Comparison of ENCODE assay signal across 10 mouse cellular contexts in genomic region chr14:21659155-21659554, GRCm38 (mm10). TPM values are rescaled to one million over a fixed set of nuclear protein-coding genes. Genes with fewer than 3 reads are reported as not detected.
DNase-seq lines count a peak whose midpoint lies in the region; ATAC-seq lines count a peak whose summit lies in the region.
"Had no signal": no experiment of that assay in that cellular context is flagged by ENCODE, and none has a peak within 500 bp of the region (broad histone marks: within the 10 kb centered on the region; RNA-seq: fewer than 3 reads in every experiment).

No protein-coding gene starts in this region.

- 0 out of 2 replicates have a peak, but pooled peaks have one; percentile 65 for ATAC-seq in heart, embryonic 11.5 days (replicated peaks; ENCODE audit: insufficient number of reproducible peaks, low FRiP score, low TSS enrichment)

- peaks cover 42% of the 10 kb centered on the region for H3K36me3 ChIP-seq in embryonic facial prominence, embryonic 10.5 days (replicated peaks)
- peaks cover 8% of the 10 kb centered on the region; the same call in 1 of the 2 replicates for H3K36me3 ChIP-seq in heart, embryonic 11.5 days (ENCODE audit: control insufficient read depth, insufficient read depth, low read length)
- H3K36me3 ChIP-seq: liver, embryonic 13.5 days had no signal

- no peak overlapping the region for H3K9ac ChIP-seq in heart, embryonic 11.5 days (ENCODE audit: low read depth, low read length)
- H3K9ac ChIP-seq: liver, embryonic 13.5 days had no signal

- 0 out of 2 replicates have a peak overlapping the region, but pooled peaks have one; percentile 27 for H3K27ac ChIP-seq in embryonic facial prominence, embryonic 10.5 days (replicated peaks)
- H3K27ac ChIP-seq in heart, embryonic 11.5 days (ENCODE audit: low read depth, low read length) = peak overlapping the region; percentile 47; the same call in 1 of the 2 replicates
- H3K27ac ChIP-seq: liver, embryonic 13.5 days had no signal

- DNase-seq in gastrocnemius, adult 18-20 months (ENCODE audit: low spot score) = peak; percentile 60
- no peak for DNase-seq in gastrocnemius, postnatal 14 days
- no peak for DNase-seq in embryonic facial prominence, embryonic 10.5 days (ENCODE audit: low spot score)
- DNase-seq in lung, postnatal 36 days = peak; percentile 11
- no peak for DNase-seq in embryo, embryonic 9.5 days (ENCODE audit: extremely low spot score)
- DNase-seq in B cell, adult 2 months = no peak
- DNase-seq in left cerebral cortex, postnatal 4 days = no peak

- no peak overlapping the region for H3K4me3 ChIP-seq in embryonic facial prominence, embryonic 10.5 days
- no peak overlapping the region for H3K4me3 ChIP-seq in heart, embryonic 11.5 days (ENCODE audit: low read depth, low read length)
- H3K4me3 ChIP-seq: liver, embryonic 13.5 days had no signal

- H3K4me1 ChIP-seq in embryonic facial prominence, embryonic 10.5 days = peaks cover 40% of the 10 kb centered on the region
- peaks cover 9% of the 10 kb centered on the region for H3K4me1 ChIP-seq in heart, embryonic 11.5 days (ENCODE audit: control insufficient read depth, insufficient read depth, low read length)

- 85% methylated on average over 13 of the region's 13 CpGs for WGBS in embryonic facial prominence, embryonic 10.5 days
- 47% methylated on average over 13 of the region's 13 CpGs for WGBS in heart, embryonic 11.5 days (ENCODE audit: insufficient replicate concordance)

- peak overlapping the region; percentile 48 for H3K4me2 ChIP-seq in heart, embryonic 11.5 days
- H3K4me2 ChIP-seq: liver, embryonic 13.5 days had no signal

- no peaks in the 10 kb centered on the region for H3K27me3 ChIP-seq in embryonic facial prominence, embryonic 10.5 days (replicated peaks; ENCODE audit: low read depth, poor library complexity, severe bottlenecking)
- H3K27me3 ChIP-seq in heart, embryonic 11.5 days (ENCODE audit: control insufficient read depth, insufficient read depth, low read length) = no peaks in the 10 kb centered on the region
- H3K27me3 ChIP-seq: liver, embryonic 13.5 days had no signal

- no peaks in the 10 kb centered on the region for H3K9me3 ChIP-seq in embryonic facial prominence, embryonic 10.5 days
- no peaks in the 10 kb centered on the region for H3K9me3 ChIP-seq in heart, embryonic 11.5 days (replicated peaks; ENCODE audit: control insufficient read depth, low read length)
- H3K9me3 ChIP-seq: liver, embryonic 13.5 days had no signal

- intact Hi-C loops in gastrocnemius, postnatal 14 days (cut with DNase I; ENCODE audit: low total_unique reads) = no loop called here
- intact Hi-C loops in left cerebral cortex, postnatal 4 days (cut with DNase I) = no loop called here

RNA-seq across cellular contexts. Expression of gene Dupd1, which starts 55.2 kb away (rescaled TPM):
- total RNA-seq in gastrocnemius, adult 18-20 months (2021) = 10 to 100 TPM; 33.4 to 36.0 TPM
- 10 to 100 TPM; 94.9 to 98.0 TPM for total RNA-seq in gastrocnemius, postnatal 14 days (2021)
- polyA plus RNA-seq in embryonic facial prominence, embryonic 10.5 days (2016; fragmentation: Nextera tagmentation; extraction: Ambion mirVana) = not detected in 2 replicates
- 0.73 TPM in 1 of 2 replicates, not detected in the other for polyA plus RNA-seq in heart, embryonic 11.5 days (2014; fragmentation: Nextera tagmentation; extraction: Ambion mirVana)
- not detected for total RNA-seq in left cerebral cortex, postnatal 4 days (2021)
- polyA plus RNA-seq: intestine, embryonic 14.5 days; liver, embryonic 13.5 days had no signal

Comparison
In these comparisons a context has a peak if more than half of its experiments do, and no peak if none do; other contexts are left out.
1. DNase-seq: peak in gastrocnemius, adult 18-20 months (single experiment) and lung, postnatal 36 days (single experiment); none in gastrocnemius, postnatal 14 days (single experiment), embryonic facial prominence, embryonic 10.5 days (single experiment), embryo, embryonic 9.5 days (single experiment), B cell, adult 2 months (0 of 2) and left cerebral cortex, postnatal 4 days (single experiment).
2. RNA of gene Dupd1, which starts 55.2 kb away (total RNA-seq): 94.9 to 98.0 TPM in gastrocnemius, postnatal 14 days and 33.4 to 36.0 TPM in gastrocnemius, adult 18-20 months; not detected in left cerebral cortex, postnatal 4 days; every median in the first group is over 10 times any median in the second.